Mouse (Mus musculus) liver, embryonic 14.5 days (tissue): Measurements from ENCODE around the gene Oas1g. TPM values are rescaled to one million over a fixed set of nuclear protein-coding genes. Genes with fewer than 3 reads are reported as not detected.
"Not testable (repeated sequence)": the region's sequence is repeated elsewhere in the genome, so short reads cannot be mapped to it uniquely, and the experiment has no call there.

ENCODE experiments used
- ATAC-seq: fragments of 200-750 bp; cut with Nextera tagmentation; 2 replicates; pipeline ENCODE4 v1.8.0; 2017; ENCODE audit warnings: moderate number of reproducible peaks, mild to moderate bottlenecking, moderate library complexity; ENCODE audit not compliant: insufficient read depth
- DNase-seq, 3 experiments: peaks; one replicate each; pipeline ENCODE4 v3.0.0-alpha.2; 2012 to 2013; ENCODE audit warnings: low read depth in 3 of 3, low spot score in 3 of 3
- H3K27ac ChIP-seq: fragments of 300-500 bp; sonication (generic); 2 replicates; pipeline ENCODE4 v1.5.1; 2014; ENCODE audit warnings: moderate library complexity, mild to moderate bottlenecking, control low read depth, inconsistent platforms
- H3K27me3 ChIP-seq: fragments of 300-500 bp; sonication (generic); 2 replicates; pipeline ENCODE4 v1.6.1; 2014; ENCODE audit warnings: mild to moderate bottlenecking, low read length, moderate library complexity; ENCODE audit not compliant: control insufficient read depth, insufficient read depth
- H3K36me3 ChIP-seq: fragments of 300-500 bp; sonication (generic); replicated peaks from 2 replicates; pipeline ENCODE4 v1.6.1; 2014; ENCODE audit warnings: low read depth; ENCODE audit not compliant: control insufficient read depth, insufficient read depth
- H3K4me1 ChIP-seq, 2 experiments: fragments of 200-500 bp in 1 of 2; fragments of 300-500 bp in 1 of 2; sonication (generic) in 1 of 2; replicated peaks; 2 replicates each; pipeline ENCODE4 v1.6.1; 2012 to 2014; ENCODE audit warnings: antibody characterized with exemption in 1 of 2, inconsistent platforms in 1 of 2, low read length in 1 of 2; ENCODE audit not compliant: control insufficient read depth in 2 of 2, insufficient read depth in 2 of 2
- H3K4me2 ChIP-seq: fragments of 300-500 bp; sonication (generic); 2 replicates; pipeline ENCODE4 v1.6.1; 2014; ENCODE audit warnings: low read depth, mild to moderate bottlenecking, control low read depth, moderate library complexity
- H3K4me3 ChIP-seq, 2 experiments: fragments of 200-500 bp in 1 of 2; fragments of 300-500 bp in 1 of 2; sonication (generic) in 1 of 2; 2 replicates each; pipeline ENCODE4 v1.5.1; 2012 to 2014; ENCODE audit warnings: low read depth in 2 of 2, low read length in 2 of 2, mild to moderate bottlenecking in 2 of 2, control low read depth in 1 of 2, inconsistent platforms in 1 of 2, moderate library complexity in 1 of 2; ENCODE audit not compliant: insufficient read depth in 1 of 2
- H3K9ac ChIP-seq: fragments of 300-500 bp; sonication (generic); replicated peaks from 2 replicates; pipeline ENCODE4 v1.6.1; 2014; ENCODE audit warnings: mild to moderate bottlenecking, control low read depth, moderate library complexity
- H3K9me3 ChIP-seq: fragments of 300-500 bp; sonication (generic); 2 replicates; pipeline ENCODE4 v1.6.1; 2016; ENCODE audit warnings: low read length, mixed read lengths; ENCODE audit not compliant: control insufficient read depth
- CTCF ChIP-seq: IDR thresholded peaks from 2 replicates; pipeline ENCODE4 v1.5.1; 2016; ENCODE audit warnings: antibody characterized with exemption, low read depth, control low read depth
- EP300 ChIP-seq: IDR thresholded peaks from 2 replicates; pipeline ENCODE4 v1.6.1; 2016; ENCODE audit warnings: antibody characterized with exemption, low read depth
- WGBS: fragments of 180-500 bp; shearing (Covaris S2); extraction: QIAGEN DNeasy Blood & Tissue Kit; methylation state at CpG from one replicate; pipeline ENCODE4 v1.1.7; 2014; ENCODE audit not compliant: insufficient replicate concordance; 5-methylcytosine and 5-hydroxymethylcytosine counted together
- polyA plus RNA-seq, 2 experiments: library from polyadenylated mRNA; depleted of rRNA in 1 of 2; stranded (reverse) in 1 of 2; unstranded in 1 of 2; fragments of >200 nt; fragmentation: Nextera tagmentation in 1 of 2; extraction: Ambion mirVana in 1 of 2; gene quantifications; 2 replicates each; pipeline versions ENCODE4 v1.2.1 to v1.2.3; 2012 to 2014

Oas1g gene
- polyA plus RNA-seq, 2 experiments: 0.46 to 0.56 TPM

DNA sequence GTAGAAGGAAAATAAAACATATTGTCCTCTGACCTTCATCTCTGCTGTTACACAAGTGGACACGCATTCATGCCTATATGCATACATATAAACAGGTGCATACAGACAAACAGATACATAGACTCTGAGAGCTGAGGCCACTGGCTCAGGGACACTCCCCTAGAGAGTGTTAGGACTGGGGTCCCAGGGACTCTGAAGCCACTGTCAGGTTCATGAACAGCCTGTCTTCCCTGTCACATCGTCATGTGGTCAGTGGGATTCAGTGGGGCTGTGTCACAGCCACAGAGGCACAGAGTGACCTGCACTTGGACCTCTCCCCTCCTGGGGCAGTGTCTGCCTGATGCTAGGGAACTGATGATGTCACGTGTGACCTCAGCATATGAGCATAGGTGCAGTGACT is 32.9 kb upstream of the Oas1g start:
- Histone ChIP-seq H3K27me3 (no peaks in the 10 kb centered on the region), H3K4me2 (no peak overlapping the region), H3K9me3 (no peaks in the 10 kb centered on the region), H3K4me3 (no peak overlapping the region), H3K36me3 (no peaks in the 10 kb centered on the region), H3K27ac (no peak overlapping the region), H3K9ac (no peak overlapping the region), H3K4me1 (no peaks in the 10 kb centered on the region)
- WGBS: 52% methylated on average over 3 of the region's 3 CpGs
- no peak for TF ChIP-seq EP300
- TF ChIP-seq CTCF: no peak
- DNase-seq (no peak), ATAC-seq (no peak)

GRCm38 (mm10) chr5:120919156-120919935 is 31.9 kb upstream of the Oas1g start:
- WGBS: 36% methylated on average over 2 of the region's 2 CpGs
- not testable (repeated sequence) for ATAC-seq, H3K9me3 ChIP-seq, DNase-seq, H3K9ac ChIP-seq, H3K27ac ChIP-seq, H3K36me3 ChIP-seq, H3K4me3 ChIP-seq, H3K4me2 ChIP-seq, H3K27me3 ChIP-seq, H3K4me1 ChIP-seq

DNA sequence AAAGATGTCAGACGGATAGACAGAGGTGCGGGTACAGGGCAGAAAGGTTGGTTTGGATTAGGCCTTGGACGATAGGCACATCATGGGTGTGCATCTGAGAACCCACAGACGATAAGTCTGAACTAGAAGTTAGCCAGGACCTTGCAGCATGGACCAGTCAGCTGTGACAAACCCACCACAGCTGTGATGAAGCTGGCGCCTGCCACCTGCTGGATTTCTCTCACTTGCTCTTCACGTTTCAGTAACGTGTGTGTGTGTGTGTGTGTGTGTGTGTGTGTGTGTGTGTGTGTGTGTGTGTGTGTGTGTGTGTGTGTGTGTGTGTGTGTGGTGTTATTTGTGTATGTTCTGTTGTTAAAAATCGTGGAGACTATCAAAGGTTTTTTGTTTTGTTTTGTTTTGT is 26.8 kb upstream of the Oas1g start, which contains the start of gene Oas1d:
TSS of gene Oas1d (plus strand) at position 333 of the 400 bp plus-strand sequence.
- 26% methylated on average over 8 of the region's 8 CpGs for WGBS
- H3K27me3 ChIP-seq, H3K4me1 ChIP-seq, H3K4me2 ChIP-seq, H3K27ac ChIP-seq, H3K4me3 ChIP-seq, ATAC-seq, H3K36me3 ChIP-seq, H3K9me3 ChIP-seq, DNase-seq, H3K9ac ChIP-seq: not testable (repeated sequence)

GRCm38 (mm10) chr5:120908196-120908920 is 20.9 kb upstream of the Oas1g start:
- ATAC-seq (no peak), DNase-seq (no peak)
- H3K4me3 ChIP-seq: no peak overlapping the region
- H3K4me1 ChIP-seq: no peaks in the 10 kb centered on the region
- H3K27me3 ChIP-seq: no peaks in the 10 kb centered on the region
- H3K9ac ChIP-seq: no peak overlapping the region
- no peak overlapping the region for H3K4me2 ChIP-seq
- TF ChIP-seq EP300 (no peak), CTCF (no peak)
- no peak overlapping the region for H3K27ac ChIP-seq
- H3K36me3 ChIP-seq: no peaks in the 10 kb centered on the region
- no peaks in the 10 kb centered on the region for H3K9me3 ChIP-seq
- 30% methylated on average over 7 of the region's 7 CpGs for WGBS

DNA sequence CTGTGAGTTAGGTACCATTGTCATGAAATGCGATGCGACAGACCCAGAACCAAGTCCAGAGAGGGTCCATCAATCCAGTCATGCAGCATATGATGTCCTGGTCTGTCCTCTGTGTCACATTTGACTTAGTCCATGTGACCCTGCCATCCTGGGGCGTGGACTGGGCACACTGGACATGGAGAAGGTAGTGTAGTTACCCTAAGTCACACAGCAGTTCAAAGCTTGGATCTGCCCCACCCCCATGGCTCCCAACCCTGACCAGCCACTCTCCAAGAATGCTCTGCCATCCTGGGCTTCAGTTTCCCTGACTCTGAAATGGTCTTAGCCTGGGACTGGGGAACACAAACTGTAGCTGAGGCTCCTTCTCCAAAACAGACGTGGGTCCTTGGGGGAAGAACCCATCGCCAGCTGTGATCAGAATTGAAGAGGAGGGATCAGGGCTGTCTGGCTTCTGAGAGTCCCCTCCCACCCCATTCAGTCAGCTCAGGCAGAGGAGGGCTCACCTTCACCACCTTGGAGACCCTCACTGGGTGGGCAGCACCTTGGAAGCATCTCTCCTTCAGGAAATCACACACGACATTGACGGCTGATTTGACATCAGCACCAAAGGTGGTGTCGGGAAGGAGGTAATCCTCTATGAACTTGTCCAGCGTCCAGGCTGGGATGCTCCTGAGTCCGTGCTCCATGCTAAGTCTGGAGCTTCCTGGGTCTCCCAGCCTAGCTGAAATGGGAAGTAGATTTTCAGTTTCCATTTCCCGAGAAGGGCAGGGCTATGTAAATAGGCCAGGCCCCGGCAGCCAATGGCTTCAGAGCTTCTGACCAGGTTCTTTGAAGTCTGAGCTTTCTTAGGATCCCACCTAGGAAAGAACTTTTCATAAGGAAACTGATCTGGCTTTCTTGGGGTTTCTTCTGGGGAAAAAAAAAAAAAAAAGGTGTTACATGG is 19.6 kb upstream of the Oas1g start, which contains the start of gene Oas1a:
TSS of gene Oas1a (minus strand) at position 731 of the 943 bp plus-strand sequence.
- H3K27me3 ChIP-seq, H3K27ac ChIP-seq, H3K4me1 ChIP-seq, DNase-seq, H3K9me3 ChIP-seq, H3K36me3 ChIP-seq, H3K9ac ChIP-seq, ATAC-seq: not testable (repeated sequence)
- peak within 1 kb of the TSS; percentile 4; the same call in 1 of the 2 replicates for H3K4me2 ChIP-seq
- H3K4me3 ChIP-seq: 0 out of 4 replicates have a peak within 1 kb of the TSS, but pooled peaks of 1 of the 2 experiments have one; percentile 17
- WGBS: 36% methylated on average over 7 of the region's 12 CpGs
